Mouse (Mus musculus): ENCODE results near the gene Poldip3.
"Not testable (repeated sequence)": the region's sequence is repeated elsewhere in the genome, so short reads cannot be mapped to it uniquely, and the experiment has no call there.

Poldip3 gene

GRCm38 (mm10) chr15:83129530-83130231 lies 19.5 kb downstream of the Poldip3 start:
- no peak for DNase-seq (ENCODE audit: extremely low read depth, low read depth)

GRCm38 (mm10) chr15:83127037-83127436 lies 22.1 kb downstream of the Poldip3 start:
- DNase-seq (ENCODE audit: extremely low read depth, low read depth): not testable (repeated sequence)

- DNase-seq (ENCODE audit: extremely low read depth, low read depth): no peak
Measured at GRCm38 (mm10) chr15:83126582-83126981, 22.6 kb downstream of the Poldip3 start.

GRCm38 (mm10) chr15:83124625-83125024 lies 24.6 kb downstream of the Poldip3 start:
- no peak for DNase-seq (ENCODE audit: extremely low read depth, low read depth)

GRCm38 (mm10) chr15:83122566-83123145 lies 26.5 kb downstream of the Poldip3 start, which contains the start of gene Rrp7a:
Rrp7a (minus strand) TSS chr15:83122801.
- DNase-seq (ENCODE audit: extremely low read depth, low read depth): peak; percentile 40

GRCm38 (mm10) chr15:83121709-83122565 lies 27.2 kb downstream of the Poldip3 start:
- DNase-seq (ENCODE audit: extremely low read depth, low read depth): peak; percentile 74

- DNase-seq (ENCODE audit: extremely low read depth, low read depth): no peak
Measured at GRCm38 (mm10) chr15:83118360-83118759, 30.8 kb downstream of the Poldip3 start.

GRCm38 (mm10) chr15:83115071-83115470 lies 34.1 kb downstream of the Poldip3 start:
- DNase-seq (ENCODE audit: extremely low read depth, low read depth): no peak

- no peak for DNase-seq (ENCODE audit: extremely low read depth, low read depth)
Measured at GRCm38 (mm10) chr15:83114106-83114505, 35.1 kb downstream of the Poldip3 start.

GRCm38 (mm10) chr15:83112898-83113297 lies 36.3 kb downstream of the Poldip3 start:
- no peak for DNase-seq (ENCODE audit: extremely low read depth, low read depth)

- DNase-seq (ENCODE audit: extremely low read depth, low read depth): no peak
Measured at GRCm38 (mm10) chr15:83111874-83112273, 37.3 kb downstream of the Poldip3 start.

GRCm38 (mm10) chr15:83111290-83111689 lies 37.9 kb downstream of the Poldip3 start:
- DNase-seq (ENCODE audit: extremely low read depth, low read depth): no peak

GRCm38 (mm10) chr15:83107814-83108213 lies 41.4 kb downstream of the Poldip3 start:
- DNase-seq (ENCODE audit: extremely low read depth, low read depth): no peak

- no peak for DNase-seq (ENCODE audit: extremely low read depth, low read depth)
Measured at GRCm38 (mm10) chr15:83106426-83106825, 42.8 kb downstream of the Poldip3 start.

GRCm38 (mm10) chr15:83103111-83103510 lies 46.1 kb downstream of the Poldip3 start:
- no peak for DNase-seq (ENCODE audit: extremely low read depth, low read depth)

GRCm38 (mm10) chr15:83100332-83100662 lies 48.9 kb downstream of the Poldip3 start:
- no peak for DNase-seq (ENCODE audit: extremely low read depth, low read depth)

GRCm38 (mm10) chr15:83099533-83100331 lies 49.5 kb downstream of the Poldip3 start:
- DNase-seq (ENCODE audit: extremely low read depth, low read depth): peak; percentile 80

- peak; percentile 43 for DNase-seq (ENCODE audit: extremely low read depth, low read depth)
Measured at GRCm38 (mm10) chr15:83095950-83096349, 53.2 kb downstream of the Poldip3 start.

GRCm38 (mm10) chr15:83093687-83094086 lies 55.5 kb downstream of the Poldip3 start:
- no peak for DNase-seq (ENCODE audit: extremely low read depth, low read depth)

- DNase-seq (ENCODE audit: extremely low read depth, low read depth): no peak
Measured at GRCm38 (mm10) chr15:83090874-83091273, 58.3 kb downstream of the Poldip3 start.

GRCm38 (mm10) chr15:83089429-83089605 lies 59.9 kb downstream of the Poldip3 start, which contains the start of gene Serhl:
Serhl (plus strand) TSS chr15:83089506.
- no peak for DNase-seq (ENCODE audit: extremely low read depth, low read depth)
